Mouse (Mus musculus): Measurements from ENCODE around the gene Ms4a7.

DNA sequence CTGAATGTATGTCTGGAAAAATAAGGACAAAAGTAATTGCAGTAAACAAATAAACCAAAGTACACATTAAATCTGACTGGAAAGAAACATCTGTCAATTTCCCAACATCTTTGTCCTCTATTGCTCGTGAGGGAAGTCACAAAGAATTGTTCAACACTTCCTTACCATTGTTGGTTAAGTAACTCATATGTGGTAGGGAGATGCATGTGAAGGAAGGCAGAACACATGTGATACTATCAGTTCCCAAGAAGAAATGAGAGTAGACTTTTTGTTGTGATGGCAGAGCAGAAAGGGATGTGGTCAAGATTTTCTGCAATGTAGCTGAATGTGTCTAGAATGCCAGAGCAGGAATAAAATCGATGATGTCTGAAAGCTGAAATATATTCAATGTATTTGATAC is 40.5 kb upstream of the Ms4a7 start:
- TF ChIP-seq CTCF (IDR thresholded peaks at IDR 0.05; ENCODE audit: borderline replicate concordance, insufficient read depth, low read depth, low read length) (no peak), POLR2A (IDR thresholded peaks at IDR 0.05; ENCODE audit: borderline replicate concordance, insufficient read depth, low read length) (no peak)

All from cerebellum, adult 2 months (tissue).